Mouse (Mus musculus): ENCODE results near the gene Snupn. TPM values are rescaled to one million over a fixed set of nuclear protein-coding genes. Genes with fewer than 3 reads are reported as not detected.

The Snupn gene
- polyA plus RNA-seq, 1 experiment from 2014 or later, result 28.4 TPM

DNA sequence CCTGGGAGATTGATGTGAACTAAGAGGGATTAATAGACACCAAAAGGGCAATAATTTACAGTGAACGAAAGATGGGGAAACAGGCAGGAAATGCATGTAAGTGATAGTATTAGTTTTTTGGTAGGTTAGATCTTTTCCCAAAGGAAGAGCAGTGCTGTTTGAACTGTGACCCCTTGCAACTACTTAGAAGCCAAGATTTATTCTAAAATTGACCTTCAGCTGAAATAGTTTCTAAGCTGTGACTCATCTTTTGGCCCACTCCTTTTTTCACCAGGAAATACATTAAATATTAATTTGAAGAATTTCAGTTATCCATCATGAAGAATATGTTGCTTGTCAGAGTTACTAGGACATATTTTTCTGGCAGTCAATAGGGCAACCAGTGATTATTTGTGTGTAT lies 63.1 kb downstream of the Snupn start:
- no peaks in the 10 kb centered on the region for H3K9me3 ChIP-seq (ENCODE audit: control insufficient read depth, low read length)
- no peak overlapping the region for H3K9ac ChIP-seq (ENCODE audit: low read length)
- H3K36me3 ChIP-seq (ENCODE audit: control insufficient read depth, insufficient read depth, low read length), result no peaks in the 10 kb centered on the region
- no peak overlapping the region for H3K4me3 ChIP-seq (ENCODE audit: low read depth, low read length)
- ATAC-seq (ENCODE audit: low FRiP score), result no peak
- no peaks in the 10 kb centered on the region for H3K27me3 ChIP-seq (ENCODE audit: control insufficient read depth, insufficient read depth, low read length)
- 92% methylated on average over 1 of the region's 1 CpGs for WGBS
- H3K27ac ChIP-seq (ENCODE audit: low read depth, low read length), result no peak overlapping the region
- no peaks in the 10 kb centered on the region for H3K4me1 ChIP-seq (ENCODE audit: control insufficient read depth, insufficient read depth, low read length)
- no peak for DNase-seq (ENCODE audit: low spot score, missing footprints)
- H3K4me2 ChIP-seq, result no peak overlapping the region

DNA sequence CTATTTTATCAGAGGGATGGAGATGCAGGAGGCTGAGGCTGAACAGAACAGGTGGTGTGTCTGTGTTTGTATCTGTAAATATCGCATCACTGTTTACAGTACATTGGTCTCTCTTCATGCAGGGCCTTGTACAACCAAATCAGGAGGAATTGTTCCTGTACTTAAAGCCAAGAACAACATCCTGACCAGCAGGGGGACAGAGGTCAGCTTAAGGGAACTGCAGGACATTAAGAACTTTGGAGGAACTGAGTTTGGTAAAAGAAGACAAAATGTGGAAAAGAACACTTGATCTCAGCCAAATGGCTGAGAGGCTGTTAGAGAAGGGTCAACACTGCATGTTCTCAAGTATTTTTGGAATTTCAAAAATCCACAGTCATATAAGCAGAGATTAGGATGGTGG lies 64.1 kb downstream of the Snupn start:
- no peak for DNase-seq (ENCODE audit: low spot score, missing footprints)
- Histone ChIP-seq H3K9me3 (ENCODE audit: control insufficient read depth, low read length) (no peaks in the 10 kb centered on the region), H3K4me2 (no peak overlapping the region), H3K27me3 (ENCODE audit: control insufficient read depth, insufficient read depth, low read length) (no peaks in the 10 kb centered on the region), H3K27ac (ENCODE audit: low read depth, low read length) (no peak overlapping the region), H3K4me3 (ENCODE audit: low read depth, low read length) (no peak overlapping the region), H3K4me1 (ENCODE audit: control insufficient read depth, insufficient read depth, low read length) (no peaks in the 10 kb centered on the region), H3K36me3 (ENCODE audit: control insufficient read depth, insufficient read depth, low read length) (no peaks in the 10 kb centered on the region), H3K9ac (ENCODE audit: low read length) (no peak overlapping the region)
- ATAC-seq (ENCODE audit: low FRiP score), result no peak
- 96% methylated on average over 1 of the region's 1 CpGs for whole genome bisulfite sequencing

DNA sequence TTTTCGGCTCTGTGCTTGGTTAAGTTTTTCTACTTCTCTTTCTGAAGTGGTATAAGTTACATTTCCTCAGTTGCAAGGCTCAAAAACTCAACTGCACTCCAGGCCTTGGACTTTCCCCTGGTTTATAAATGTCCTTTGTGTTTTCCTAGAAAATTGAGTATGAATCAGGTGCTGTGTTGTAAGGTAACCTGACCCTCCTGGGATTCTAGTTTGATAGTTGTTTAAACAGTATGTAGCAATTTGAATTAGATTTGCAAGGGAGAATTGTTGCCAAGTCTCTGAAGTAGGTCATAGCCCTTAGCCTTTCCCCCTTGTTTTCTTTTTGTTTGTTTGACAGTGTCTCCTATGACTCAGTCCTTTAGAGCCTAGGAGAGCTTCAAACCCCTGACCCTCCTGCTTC lies 67.0 kb downstream of the Snupn start:
- no peak overlapping the region for H3K9ac ChIP-seq (ENCODE audit: low read length)
- H3K36me3 ChIP-seq (ENCODE audit: control insufficient read depth, insufficient read depth, low read length), result no peaks in the 10 kb centered on the region
- WGBS, result 82% methylated on average over 1 of the region's 1 CpGs
- no peaks in the 10 kb centered on the region for H3K4me1 ChIP-seq (ENCODE audit: control insufficient read depth, insufficient read depth, low read length)
- H3K4me2 ChIP-seq, result no peak overlapping the region
- DNase-seq (ENCODE audit: low spot score, missing footprints) (no peak), ATAC-seq (ENCODE audit: low FRiP score) (no peak)
- H3K9me3 ChIP-seq (ENCODE audit: control insufficient read depth, low read length), result no peaks in the 10 kb centered on the region
- no peak overlapping the region for H3K27ac ChIP-seq (ENCODE audit: low read depth, low read length)
- H3K27me3 ChIP-seq (ENCODE audit: control insufficient read depth, insufficient read depth, low read length), result no peaks in the 10 kb centered on the region
- H3K4me3 ChIP-seq (ENCODE audit: low read depth, low read length), result no peak overlapping the region

DNA sequence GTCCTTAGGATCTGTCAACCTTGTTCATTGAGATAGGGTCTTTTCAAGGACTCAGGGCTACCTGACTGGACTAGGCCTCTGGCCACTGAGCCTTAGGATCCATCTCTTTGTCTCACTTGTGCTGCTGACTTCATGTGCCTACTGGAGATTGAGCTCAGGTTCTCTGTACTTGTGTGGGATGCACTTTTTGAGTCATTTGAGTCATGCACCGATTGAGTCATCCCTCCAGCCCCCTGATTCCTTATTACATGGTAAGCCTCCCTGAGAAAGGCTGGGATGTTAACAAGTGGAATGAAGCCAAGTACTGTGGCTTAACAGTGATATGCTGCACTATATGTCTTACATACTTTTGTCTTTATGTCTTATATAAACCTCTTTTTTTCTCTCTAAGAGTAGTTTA lies 81.1 kb downstream of the Snupn start:
- 89% methylated on average over 1 of the region's 1 CpGs for WGBS
- ATAC-seq (ENCODE audit: low FRiP score) (no peak), DNase-seq (ENCODE audit: low spot score, missing footprints) (no peak)
- no peak overlapping the region for H3K4me2 ChIP-seq
- H3K36me3 ChIP-seq (ENCODE audit: control insufficient read depth, insufficient read depth, low read length), result peaks cover 10% of the 10 kb centered on the region
- no peaks in the 10 kb centered on the region for H3K4me1 ChIP-seq (ENCODE audit: control insufficient read depth, insufficient read depth, low read length)
- H3K9me3 ChIP-seq (ENCODE audit: control insufficient read depth, low read length), result no peaks in the 10 kb centered on the region
- no peaks in the 10 kb centered on the region for H3K27me3 ChIP-seq (ENCODE audit: control insufficient read depth, insufficient read depth, low read length)
- H3K27ac ChIP-seq (ENCODE audit: low read depth, low read length), result no peak overlapping the region
- no peak overlapping the region for H3K9ac ChIP-seq (ENCODE audit: low read length)
- H3K4me3 ChIP-seq (ENCODE audit: low read depth, low read length), result no peak overlapping the region

Other genes starting within 250 kb of the Snupn start
- 4.3 and 5.7 TPM in 2 replicates for gene Lingo1, start 154.4 kb upstream of the Snupn start, polyA plus RNA-seq (2014; fragmentation: Nextera tagmentation; extraction: Ambion mirVana)
- not detected in 2 replicates for gene Odf3l1, start 86.2 kb upstream of the Snupn start, polyA plus RNA-seq (2014; fragmentation: Nextera tagmentation; extraction: Ambion mirVana)
- gene Cspg4, start 85.8 kb upstream of the Snupn start, polyA plus RNA-seq (2014; fragmentation: Nextera tagmentation; extraction: Ambion mirVana), result 1.1 and 1.4 TPM in 2 replicates
- 4.8 and 4.9 TPM in 2 replicates for gene Snx33, start 22.5 kb upstream of the Snupn start, polyA plus RNA-seq (2014; fragmentation: Nextera tagmentation; extraction: Ambion mirVana)
- gene Imp3, start 13.4 kb upstream of the Snupn start, polyA plus RNA-seq (2014; fragmentation: Nextera tagmentation; extraction: Ambion mirVana), result 57.0 and 69.4 TPM in 2 replicates
- gene Ptpn9, start 44.0 kb downstream of the Snupn start, polyA plus RNA-seq (2014; fragmentation: Nextera tagmentation; extraction: Ambion mirVana), result 30.9 and 31.6 TPM in 2 replicates
- gene Sin3a, start 121.2 kb downstream of the Snupn start, polyA plus RNA-seq (2014; fragmentation: Nextera tagmentation; extraction: Ambion mirVana), result 54.6 and 56.1 TPM in 2 replicates
- 17.5 and 18.0 TPM in 2 replicates for gene Man2c1, start 179.8 kb downstream of the Snupn start, polyA plus RNA-seq (2014; fragmentation: Nextera tagmentation; extraction: Ambion mirVana)
- 5.8 and 5.9 TPM in 2 replicates for gene Neil1, start 197.4 kb downstream of the Snupn start, polyA plus RNA-seq (2014; fragmentation: Nextera tagmentation; extraction: Ambion mirVana)
- gene Commd4, start 207.5 kb downstream of the Snupn start, polyA plus RNA-seq (2014; fragmentation: Nextera tagmentation; extraction: Ambion mirVana), result 91.6 and 100.0 TPM in 2 replicates